Mouse (Mus musculus) liver, postnatal 0 days (tissue): ENCODE results near the gene Mllt1. TPM values are rescaled to one million over a fixed set of nuclear protein-coding genes. Genes with fewer than 3 reads are reported as not detected.
A peak's percentile ranks its signal among the peaks of the same experiment; 100 is the strongest.

ENCODE experiments used
- ATAC-seq: fragments of 200-750 bp; cut with Nextera tagmentation; 2 replicates; pipeline ENCODE4 v1.8.0; 2017; ENCODE audit warnings: mild to moderate bottlenecking, moderate library complexity
- DNase-seq: peaks from one replicate; pipeline ENCODE4 v3.0.0-alpha.2; 2016
- H3K27ac ChIP-seq: fragments of 300-500 bp; sonication (generic); 2 replicates; pipeline ENCODE4 v1.5.1; 2014; ENCODE audit warnings: antibody characterized with exemption, moderate library complexity, mild to moderate bottlenecking, low read depth
- H3K27me3 ChIP-seq: fragments of 300-500 bp; sonication (generic); 2 replicates; pipeline ENCODE4 v1.6.1; 2014; ENCODE audit warnings: low read length, control low read depth, mixed read lengths; ENCODE audit not compliant: insufficient read depth
- H3K36me3 ChIP-seq: fragments of 300-500 bp; sonication (generic); replicated peaks from 2 replicates; pipeline ENCODE4 v1.6.1; 2014; ENCODE audit warnings: mild to moderate bottlenecking, control low read depth, low read length, moderate library complexity, mixed read lengths; ENCODE audit not compliant: insufficient read depth
- H3K4me1 ChIP-seq: fragments of 300-500 bp; sonication (generic); 2 replicates; pipeline ENCODE4 v1.6.1; 2014; ENCODE audit warnings: antibody characterized with exemption, mild to moderate bottlenecking, control low read depth; ENCODE audit not compliant: insufficient read depth
- H3K4me2 ChIP-seq: fragments of 300-500 bp; sonication (generic); 2 replicates; pipeline ENCODE4 v1.6.1; 2014; ENCODE audit warnings: low read depth, mild to moderate bottlenecking, low read length, moderate library complexity, mixed read lengths
- H3K4me3 ChIP-seq: fragments of 300-500 bp; sonication (generic); 2 replicates; pipeline ENCODE4 v1.5.1; 2014; ENCODE audit warnings: low read depth, low read length
- H3K9ac ChIP-seq: fragments of 300-500 bp; sonication (generic); replicated peaks from 2 replicates; pipeline ENCODE4 v1.6.1; 2014; ENCODE audit warnings: mild to moderate bottlenecking, moderate library complexity
- H3K9me3 ChIP-seq: fragments of 300-500 bp; sonication (generic); 2 replicates; pipeline ENCODE4 v1.6.1; 2016; ENCODE audit warnings: mild to moderate bottlenecking, control low read depth, low read length, mixed read lengths
- CTCF ChIP-seq: sonication (generic); IDR thresholded peaks from 2 replicates; pipeline ENCODE4 v1.5.1; 2016; ENCODE audit warnings: antibody characterized with exemption, low read depth
- EP300 ChIP-seq: IDR thresholded peaks from 2 replicates; pipeline ENCODE4 v1.6.1; 2016; ENCODE audit warnings: antibody characterized with exemption, low read depth, mild to moderate bottlenecking
- WGBS: fragments of 180-500 bp; shearing (Covaris S2); extraction: QIAGEN DNeasy Blood & Tissue Kit; methylation state at CpG from one replicate; pipeline ENCODE4 v1.1.7; 2014; ENCODE audit not compliant: insufficient replicate concordance; 5-methylcytosine and 5-hydroxymethylcytosine counted together
- polyA plus RNA-seq: library from polyadenylated mRNA; unstranded; fragments of >200 nt; fragmentation: Nextera tagmentation; extraction: Ambion mirVana; gene quantifications from 2 replicates; pipeline ENCODE4 v1.2.1, GENCODE M21; 2015

The Mllt1 gene
- polyA plus RNA-seq, 1 experiment from 2014 or later: 4.6 TPM

DNA sequence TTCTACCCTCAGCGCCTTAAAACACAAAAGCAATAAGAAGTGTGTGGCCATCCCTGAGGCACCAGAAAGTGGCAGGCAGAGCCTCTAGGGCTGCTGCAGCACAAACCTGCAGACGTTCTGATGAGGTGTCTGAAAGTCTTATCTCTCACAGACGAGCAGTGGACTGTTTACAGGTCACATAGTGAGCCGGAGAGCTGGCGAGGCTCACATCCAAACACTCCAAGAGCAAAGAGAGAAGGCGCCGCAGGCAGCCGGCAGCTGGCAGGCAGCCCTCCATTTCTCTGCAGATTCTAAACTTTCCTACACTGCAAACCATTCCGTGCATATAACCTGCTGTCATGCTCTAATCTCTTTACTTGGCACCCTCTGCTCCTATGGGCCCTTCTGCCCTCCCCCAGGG lies 27.3 kb downstream of the Mllt1 start:
- Histone ChIP-seq H3K36me3 (peaks cover 22% of the 10 kb centered on the region), H3K9ac (no peak overlapping the region), H3K9me3 (no peaks in the 10 kb centered on the region), H3K4me2 (no peak overlapping the region), H3K27me3 (no peaks in the 10 kb centered on the region), H3K27ac (no peak overlapping the region), H3K4me1 (no peaks in the 10 kb centered on the region), H3K4me3 (no peak overlapping the region)
- WGBS: 30% methylated on average over 9 of the region's 9 CpGs
- no peak for TF ChIP-seq EP300
- TF ChIP-seq CTCF: no peak
- ATAC-seq: no peak
- DNase-seq: no peak

DNA sequence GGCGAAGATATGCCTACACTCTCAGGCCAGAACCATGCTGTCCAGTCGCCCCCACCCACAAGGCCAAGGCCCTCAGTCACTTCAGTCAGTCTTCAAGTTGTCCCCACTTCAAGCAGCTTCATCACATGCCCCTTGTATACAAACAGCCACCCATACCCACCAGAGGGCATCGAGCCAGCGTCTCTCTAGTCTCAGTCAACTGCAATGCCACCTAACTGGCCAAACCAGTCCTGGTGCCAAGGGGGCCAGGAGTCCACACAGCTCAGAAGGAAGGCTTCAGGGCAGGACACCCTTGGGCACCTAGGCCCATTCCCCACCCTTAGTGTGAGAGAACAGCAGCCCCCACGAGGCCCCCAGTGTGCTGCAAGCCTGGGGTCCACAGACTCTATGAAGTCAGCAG lies 28.1 kb downstream of the Mllt1 start:
- Histone ChIP-seq H3K27ac (no peak overlapping the region), H3K27me3 (no peaks in the 10 kb centered on the region), H3K36me3 (peaks cover 28% of the 10 kb centered on the region), H3K4me2 (no peak overlapping the region), H3K9me3 (no peaks in the 10 kb centered on the region), H3K4me3 (no peak overlapping the region), H3K4me1 (no peaks in the 10 kb centered on the region), H3K9ac (no peak overlapping the region)
- no peak for ATAC-seq
- TF ChIP-seq CTCF (no peak), EP300 (no peak)
- 88% methylated on average over 4 of the region's 5 CpGs for whole genome bisulfite sequencing
- no peak for DNase-seq

DNA sequence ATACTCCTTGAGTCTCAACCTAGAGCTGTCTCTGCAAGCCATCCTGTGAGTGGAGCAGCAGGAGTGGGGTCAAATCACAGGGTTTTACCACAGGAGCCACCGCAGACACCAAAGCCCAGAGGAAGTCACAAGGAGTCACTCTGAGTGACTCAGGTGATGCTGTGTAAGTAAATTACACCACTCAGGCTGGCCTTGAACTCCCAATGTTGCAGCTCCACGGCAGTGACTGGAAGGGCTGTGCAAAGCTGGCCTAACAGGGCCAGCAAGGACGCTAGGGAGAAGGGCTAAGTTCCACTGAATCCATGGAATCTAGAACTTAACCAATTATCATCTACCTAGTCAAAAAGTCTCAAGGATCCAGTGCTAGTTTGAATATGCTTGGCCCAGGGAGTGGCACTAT lies 29.0 kb downstream of the Mllt1 start:
- Histone ChIP-seq H3K27me3 (no peaks in the 10 kb centered on the region), H3K9ac (no peak overlapping the region), H3K4me1 (no peaks in the 10 kb centered on the region), H3K4me3 (no peak overlapping the region), H3K27ac (no peak overlapping the region), H3K36me3 (peaks cover 30% of the 10 kb centered on the region), H3K4me2 (no peak overlapping the region), H3K9me3 (no peaks in the 10 kb centered on the region)
- ATAC-seq: no peak
- DNase-seq: no peak
- no peak for TF ChIP-seq EP300
- TF ChIP-seq CTCF: no peak
- 84% methylated on average over 3 of the region's 3 CpGs for WGBS

DNA sequence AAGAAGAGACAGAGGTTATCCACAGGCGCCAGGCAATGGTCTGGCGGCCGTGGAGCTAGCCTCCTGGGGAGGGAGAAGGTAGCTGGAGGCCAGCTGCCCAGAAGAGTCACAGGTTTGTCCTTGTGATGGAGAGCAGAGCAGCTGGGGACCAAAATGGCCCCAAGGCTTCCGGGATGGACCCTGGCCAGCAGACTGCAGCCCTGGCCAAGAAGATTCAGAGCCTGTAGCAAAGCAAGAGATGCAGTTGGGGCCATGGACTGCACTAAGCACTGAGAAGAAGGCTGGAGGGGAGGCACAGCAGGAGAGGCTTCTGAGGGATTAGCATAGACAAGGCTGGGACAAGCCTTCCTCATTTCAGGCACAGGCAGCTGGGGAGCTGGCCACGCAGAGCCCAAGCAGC lies 32.5 kb downstream of the Mllt1 start:
- peaks cover 41% of the 10 kb centered on the region for H3K36me3 ChIP-seq
- H3K27me3 ChIP-seq: no peaks in the 10 kb centered on the region
- ATAC-seq (no peak), DNase-seq (no peak)
- H3K4me3 ChIP-seq: no peak overlapping the region
- no peaks in the 10 kb centered on the region for H3K9me3 ChIP-seq
- 74% methylated on average over 5 of the region's 5 CpGs for WGBS
- TF ChIP-seq CTCF: no peak
- no peak for TF ChIP-seq EP300
- no peaks in the 10 kb centered on the region for H3K4me1 ChIP-seq
- no peak overlapping the region for H3K4me2 ChIP-seq
- no peak overlapping the region for H3K27ac ChIP-seq
- no peak overlapping the region for H3K9ac ChIP-seq

DNA sequence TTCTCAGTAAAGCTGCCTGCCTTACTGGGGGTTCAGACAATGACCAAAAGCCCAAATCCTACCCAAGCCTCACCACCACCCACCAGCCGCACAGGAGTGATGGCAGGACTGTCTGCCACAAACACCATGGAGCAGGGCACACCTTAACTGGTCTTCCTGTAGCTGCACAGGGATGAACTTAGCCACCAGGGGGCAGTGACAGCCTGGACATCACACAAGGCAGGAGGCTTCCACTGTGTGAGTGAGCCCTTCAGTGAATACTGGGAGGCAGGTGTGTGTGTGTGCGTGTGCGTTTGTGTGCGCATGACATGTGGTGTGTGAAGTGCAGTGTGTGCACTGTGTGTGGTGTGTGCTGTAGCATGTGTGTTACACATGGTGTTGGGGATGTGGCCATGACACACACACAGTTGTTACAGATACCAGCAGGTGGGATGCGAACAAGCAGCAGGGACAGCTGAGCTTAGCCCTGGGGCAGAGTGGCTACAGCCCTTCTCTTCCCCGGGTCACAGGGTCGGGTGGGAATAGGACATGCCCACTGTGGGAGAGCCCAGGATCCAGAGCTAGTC lies 37.5 kb downstream of the Mllt1 start:
- H3K27ac ChIP-seq: no peak overlapping the region
- peaks cover 57% of the 10 kb centered on the region for H3K36me3 ChIP-seq
- 75% methylated on average over 7 of the region's 7 CpGs for WGBS
- H3K27me3 ChIP-seq: no peaks in the 10 kb centered on the region
- no peaks in the 10 kb centered on the region for H3K9me3 ChIP-seq
- H3K9ac ChIP-seq: no peak overlapping the region
- ATAC-seq (peak; percentile 83), DNase-seq (peak; percentile 88)
- H3K4me1 ChIP-seq: no peaks in the 10 kb centered on the region
- H3K4me2 ChIP-seq: no peak overlapping the region
- TF ChIP-seq EP300 (no peak), CTCF (peak; percentile 98)
- no peak overlapping the region for H3K4me3 ChIP-seq

DNA sequence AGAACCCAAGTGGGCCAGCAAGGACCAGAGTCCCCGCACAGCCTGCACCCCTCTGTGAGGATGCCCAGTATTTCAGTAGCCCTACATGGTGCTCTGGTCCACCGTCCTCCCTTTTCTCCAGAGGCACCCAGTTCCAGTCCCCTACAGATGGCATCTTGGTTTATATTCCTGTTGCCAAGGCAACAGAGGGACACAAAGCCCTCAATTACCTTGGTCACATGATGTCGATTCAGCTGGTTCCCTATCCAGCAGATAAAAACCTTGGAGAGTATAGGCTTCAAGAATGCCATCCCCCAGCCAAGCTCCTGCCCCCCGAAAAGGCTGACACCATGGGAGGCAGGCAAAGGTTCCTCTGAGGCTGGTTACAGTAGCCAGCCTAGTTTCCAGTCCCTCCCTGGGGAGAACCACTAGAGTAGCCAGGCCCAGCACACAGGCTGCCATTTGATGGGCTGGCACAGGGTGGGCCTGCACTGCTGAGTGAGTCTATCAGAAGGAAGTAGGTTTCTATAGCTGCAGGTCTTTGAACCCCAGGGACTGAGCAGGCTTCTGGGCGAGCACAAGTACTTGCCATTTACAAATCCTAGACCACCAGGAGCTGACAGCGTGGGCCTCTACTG lies 38.6 kb downstream of the Mllt1 start:
- Histone ChIP-seq H3K9ac (no peak overlapping the region), H3K9me3 (no peaks in the 10 kb centered on the region), H3K4me1 (no peaks in the 10 kb centered on the region), H3K27ac (no peak overlapping the region), H3K4me2 (no peak overlapping the region), H3K4me3 (no peak overlapping the region), H3K27me3 (no peaks in the 10 kb centered on the region), H3K36me3 (peaks cover 53% of the 10 kb centered on the region)
- TF ChIP-seq CTCF: no peak
- no peak for TF ChIP-seq EP300
- WGBS: 91% methylated on average over 6 of the region's 6 CpGs
- no peak for DNase-seq
- ATAC-seq: no peak
